Mouse (Mus musculus): Measurements from ENCODE around the gene Rabgap1l. TPM values are rescaled to one million over a fixed set of nuclear protein-coding genes. Genes with fewer than 3 reads are reported as not detected.
"Not testable (repeated sequence)": the region's sequence is repeated elsewhere in the genome, so short reads cannot be mapped to it uniquely, and the experiment has no call there.

Gene Rabgap1l
- total RNA-seq, 1 experiment from 2014 or later, result 136 TPM

GRCm38 (mm10) chr1:160628213-160628932 is 164.6 kb downstream of the Rabgap1l start:
- ATAC-seq (replicated peaks; ENCODE audit: insufficient number of reproducible peaks, low FRiP score, low TSS enrichment, poor library complexity, severe bottlenecking), result no peak

- ATAC-seq (replicated peaks; ENCODE audit: insufficient number of reproducible peaks, low FRiP score, low TSS enrichment, poor library complexity, severe bottlenecking), result not testable (repeated sequence)
Observed at GRCm38 (mm10) chr1:160624354-160625120, 168.5 kb downstream of the Rabgap1l start.

- ATAC-seq (replicated peaks; ENCODE audit: insufficient number of reproducible peaks, low FRiP score, low TSS enrichment, poor library complexity, severe bottlenecking), result no peak
Observed at GRCm38 (mm10) chr1:160618201-160618600, 174.8 kb downstream of the Rabgap1l start.

- ATAC-seq (replicated peaks; ENCODE audit: insufficient number of reproducible peaks, low FRiP score, low TSS enrichment, poor library complexity, severe bottlenecking), result no peak
Observed at GRCm38 (mm10) chr1:160606425-160606824, 186.6 kb downstream of the Rabgap1l start.

- ATAC-seq (replicated peaks; ENCODE audit: insufficient number of reproducible peaks, low FRiP score, low TSS enrichment, poor library complexity, severe bottlenecking), result not testable (repeated sequence)
Observed at GRCm38 (mm10) chr1:160603312-160603711, 189.7 kb downstream of the Rabgap1l start.

GRCm38 (mm10) chr1:160597369-160597768 is 195.6 kb downstream of the Rabgap1l start:
- no peak for ATAC-seq (replicated peaks; ENCODE audit: insufficient number of reproducible peaks, low FRiP score, low TSS enrichment, poor library complexity, severe bottlenecking)

- no peak for ATAC-seq (replicated peaks; ENCODE audit: insufficient number of reproducible peaks, low FRiP score, low TSS enrichment, poor library complexity, severe bottlenecking)
Observed at GRCm38 (mm10) chr1:160596948-160597270, 196.1 kb downstream of the Rabgap1l start.

GRCm38 (mm10) chr1:160596252-160596947 is 196.6 kb downstream of the Rabgap1l start:
- no peak for ATAC-seq (replicated peaks; ENCODE audit: insufficient number of reproducible peaks, low FRiP score, low TSS enrichment, poor library complexity, severe bottlenecking)

GRCm38 (mm10) chr1:160594576-160594975 is 198.4 kb downstream of the Rabgap1l start:
- ATAC-seq (replicated peaks; ENCODE audit: insufficient number of reproducible peaks, low FRiP score, low TSS enrichment, poor library complexity, severe bottlenecking), result no peak

GRCm38 (mm10) chr1:160594066-160594465 is 198.9 kb downstream of the Rabgap1l start:
- ATAC-seq (replicated peaks; ENCODE audit: insufficient number of reproducible peaks, low FRiP score, low TSS enrichment, poor library complexity, severe bottlenecking), result no peak

GRCm38 (mm10) chr1:160588911-160589590 is 204.0 kb downstream of the Rabgap1l start:
- ATAC-seq (replicated peaks; ENCODE audit: insufficient number of reproducible peaks, low FRiP score, low TSS enrichment, poor library complexity, severe bottlenecking), result no peak

GRCm38 (mm10) chr1:160579309-160580233 is 213.4 kb downstream of the Rabgap1l start:
- no peak for ATAC-seq (replicated peaks; ENCODE audit: insufficient number of reproducible peaks, low FRiP score, low TSS enrichment, poor library complexity, severe bottlenecking)

- no peak for ATAC-seq (replicated peaks; ENCODE audit: insufficient number of reproducible peaks, low FRiP score, low TSS enrichment, poor library complexity, severe bottlenecking)
Observed at GRCm38 (mm10) chr1:160576124-160576523, 216.9 kb downstream of the Rabgap1l start.

- ATAC-seq (replicated peaks; ENCODE audit: insufficient number of reproducible peaks, low FRiP score, low TSS enrichment, poor library complexity, severe bottlenecking), result no peak
Observed at GRCm38 (mm10) chr1:160574039-160574438, 219.0 kb downstream of the Rabgap1l start.

GRCm38 (mm10) chr1:160566458-160566857 is 226.6 kb downstream of the Rabgap1l start:
- ATAC-seq (replicated peaks; ENCODE audit: insufficient number of reproducible peaks, low FRiP score, low TSS enrichment, poor library complexity, severe bottlenecking), result no peak

GRCm38 (mm10) chr1:160561381-160561780 is 231.6 kb downstream of the Rabgap1l start:
- ATAC-seq (replicated peaks; ENCODE audit: insufficient number of reproducible peaks, low FRiP score, low TSS enrichment, poor library complexity, severe bottlenecking), result no peak

GRCm38 (mm10) chr1:160550636-160551035 is 242.4 kb downstream of the Rabgap1l start:
- no peak for ATAC-seq (replicated peaks; ENCODE audit: insufficient number of reproducible peaks, low FRiP score, low TSS enrichment, poor library complexity, severe bottlenecking)

Data from monocyte, adult 5-6 weeks (primary cell).